Mouse (Mus musculus): Measurements from ENCODE around the gene Mical1.

Mical1 gene

DNA sequence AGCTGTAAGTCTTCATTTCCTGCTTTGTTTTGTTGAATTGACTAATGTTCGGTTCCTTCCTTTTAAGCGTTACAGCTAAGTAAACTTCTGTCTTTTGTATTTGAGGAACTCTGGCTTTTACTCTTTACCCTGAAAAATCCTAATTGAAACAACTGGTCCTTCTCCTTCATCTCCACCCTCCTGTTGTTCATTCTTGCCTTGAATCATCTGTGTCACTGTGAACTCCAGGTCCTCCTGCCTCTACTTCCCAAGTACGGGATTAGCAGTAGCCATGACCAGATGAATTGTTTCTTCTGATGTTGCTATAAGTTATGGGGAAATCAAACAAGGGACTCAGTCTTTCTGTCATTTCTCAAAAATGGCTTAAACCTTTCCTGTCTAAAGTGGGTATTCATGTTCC, 47.3 kb downstream of the Mical1 start:
- no peak for DNase-seq

DNA sequence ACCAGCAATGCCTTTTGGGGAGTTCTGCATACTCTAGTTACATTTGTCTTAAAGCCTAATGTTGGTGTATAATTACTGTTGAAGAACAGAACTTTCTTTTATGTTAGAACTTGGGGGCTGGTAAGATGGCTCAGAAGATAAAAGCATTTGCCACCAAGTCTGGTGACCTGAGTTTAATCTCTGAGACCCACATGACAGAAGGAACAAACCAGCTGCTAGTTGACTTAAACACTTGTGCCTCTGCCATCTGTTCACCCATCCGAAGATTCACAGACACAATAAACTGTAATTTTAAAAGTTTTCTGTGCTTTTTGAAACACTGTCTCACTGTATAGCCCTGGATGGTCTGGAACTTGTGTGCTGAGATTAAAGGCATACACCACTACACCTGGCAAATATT, 49.6 kb downstream of the Mical1 start:
- no peak for DNase-seq

DNA sequence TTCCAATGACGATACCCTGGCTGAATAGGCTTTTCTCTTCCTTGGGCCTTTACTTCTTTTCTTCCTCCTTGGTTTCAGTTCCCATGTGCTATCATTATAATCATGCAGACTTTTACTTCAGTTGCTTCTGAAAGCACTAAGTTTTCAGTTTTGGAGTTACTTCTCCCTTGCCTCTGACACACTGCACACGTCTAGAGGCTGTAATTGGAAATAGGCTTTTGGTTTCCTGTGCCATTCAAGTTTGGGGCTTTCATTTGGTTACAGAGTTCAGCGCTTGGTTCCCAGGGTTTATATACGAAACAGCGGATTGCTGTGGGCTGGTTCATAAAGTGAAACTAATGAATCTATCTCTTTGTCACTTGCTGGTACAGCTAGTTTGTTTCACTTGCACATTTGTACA, 53.9 kb downstream of the Mical1 start:
- no peak for DNase-seq

DNA sequence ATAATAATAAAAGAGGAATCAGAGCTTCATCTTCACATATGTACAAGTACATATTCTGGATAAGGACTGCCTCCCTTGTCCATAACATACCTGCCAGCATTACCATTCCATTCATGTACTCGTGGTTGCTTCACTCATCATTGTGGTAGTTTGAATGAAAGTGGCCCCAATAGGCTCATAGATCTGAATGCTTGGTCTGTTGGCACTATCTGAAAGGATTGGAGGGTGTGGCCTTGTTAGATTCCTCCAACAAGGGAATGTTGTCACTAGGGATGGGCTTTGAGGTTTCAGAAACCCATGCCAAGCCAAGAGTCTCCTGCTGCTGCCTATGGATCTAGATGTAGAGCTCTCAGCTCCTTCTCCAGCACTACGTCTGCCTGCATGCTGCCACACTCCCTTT, 59.9 kb downstream of the Mical1 start:
- DNase-seq, result no peak
